Mouse (Mus musculus): Measurements from ENCODE around the gene Ube4a.

Gene Ube4a

GRCm38 (mm10) chr9:44965126-44965832 lies at the start of gene Ube4a:
Gene Ube4a, minus strand, starts transcription at chr9:44965600.
- in situ Hi-C loops (cut with MboI, MseI): no loop called here

GRCm38 (mm10) chr9:45014879-45015278 lies 49.5 kb upstream of the Ube4a start:
- in situ Hi-C loops (cut with MboI, MseI): loop anchor here in 1 of 2 experiments (5.0 kb wide), 1 partner anchor 43 kb away; no protein-coding TSS in a partner anchor

GRCm38 (mm10) chr9:45011291-45011690 lies 45.9 kb upstream of the Ube4a start:
- in situ Hi-C loops (cut with MboI, MseI): loop anchor here in 1 of 2 experiments (5.0 kb wide), 1 partner anchor 39 kb away; no protein-coding TSS in a partner anchor

GRCm38 (mm10) chr9:45010461-45010860 lies 45.1 kb upstream of the Ube4a start:
- in situ Hi-C loops (cut with MboI, MseI): loop anchor here in 1 of 2 experiments (5.0 kb wide), 1 partner anchor 38 kb away; no protein-coding TSS in a partner anchor

GRCm38 (mm10) chr9:45009180-45010078 lies 44.0 kb upstream of the Ube4a start, which contains the start of gene Cd3e:
Gene Cd3e, minus strand, starts transcription at chr9:45009627.
- in situ Hi-C loops (cut with MboI, MseI): loop anchor here in 1 of 2 experiments (5.0 kb wide), 1 partner anchor 37 kb away; no protein-coding TSS in a partner anchor

GRCm38 (mm10) chr9:45008342-45008741 lies 42.9 kb upstream of the Ube4a start:
- in situ Hi-C loops (cut with MboI, MseI): no loop called here

- in situ Hi-C loops (cut with MboI, MseI): no loop called here
Observed at GRCm38 (mm10) chr9:45007404-45007803, 42.0 kb upstream of the Ube4a start.

GRCm38 (mm10) chr9:45000249-45000648 lies 34.8 kb upstream of the Ube4a start:
- in situ Hi-C loops (cut with MboI, MseI): no loop called here

GRCm38 (mm10) chr9:44999776-45000175 lies 34.4 kb upstream of the Ube4a start:
- in situ Hi-C loops (cut with MboI, MseI): no loop called here

- in situ Hi-C loops (cut with MboI, MseI): no loop called here
Observed at GRCm38 (mm10) chr9:44999171-44999570, 33.8 kb upstream of the Ube4a start.

GRCm38 (mm10) chr9:44998138-44998537 lies 32.7 kb upstream of the Ube4a start:
- in situ Hi-C loops (cut with MboI, MseI): no loop called here

GRCm38 (mm10) chr9:44996590-44996989 lies 31.2 kb upstream of the Ube4a start:
- in situ Hi-C loops (cut with MboI, MseI): no loop called here

GRCm38 (mm10) chr9:44994962-44995361 lies 29.6 kb upstream of the Ube4a start:
- in situ Hi-C loops (cut with MboI, MseI): no loop called here

- in situ Hi-C loops (cut with MboI, MseI): no loop called here
Observed at GRCm38 (mm10) chr9:44993268-44993667, 27.9 kb upstream of the Ube4a start.

GRCm38 (mm10) chr9:44992271-44992670 lies 26.9 kb upstream of the Ube4a start:
- in situ Hi-C loops (cut with MboI, MseI): no loop called here

GRCm38 (mm10) chr9:44991821-44992220 lies 26.4 kb upstream of the Ube4a start:
- in situ Hi-C loops (cut with MboI, MseI): no loop called here

- in situ Hi-C loops (cut with MboI, MseI): no loop called here
Observed at GRCm38 (mm10) chr9:44986976-44987375, 21.6 kb upstream of the Ube4a start.

- in situ Hi-C loops (cut with MboI, MseI): no loop called here
Observed at GRCm38 (mm10) chr9:44986242-44986781, 20.9 kb upstream of the Ube4a start.

- in situ Hi-C loops (cut with MboI, MseI): no loop called here
Observed at GRCm38 (mm10) chr9:44985721-44986161, 20.3 kb upstream of the Ube4a start.

- in situ Hi-C loops (cut with MboI, MseI): loop anchor here in 1 of 2 experiments (5.0 kb wide), 1 partner anchor 964 kb away; no protein-coding TSS in a partner anchor
Observed at GRCm38 (mm10) chr9:44983001-44983400, 17.6 kb upstream of the Ube4a start.

GRCm38 (mm10) chr9:44982531-44982930 lies 17.1 kb upstream of the Ube4a start:
- in situ Hi-C loops (cut with MboI, MseI): loop anchor here in 1 of 2 experiments (5.0 kb wide), 1 partner anchor 965 kb away; no protein-coding TSS in a partner anchor
